Mouse (Mus musculus) intestine, embryonic 15.5 days (tissue): Measurements from ENCODE around the gene Spg7. TPM values are rescaled to one million over a fixed set of nuclear protein-coding genes. Genes with fewer than 3 reads are reported as not detected.
A peak's percentile ranks its signal among the peaks of the same experiment; 100 is the strongest.
"Not testable (repeated sequence)": the region's sequence is repeated elsewhere in the genome, so short reads cannot be mapped to it uniquely, and the experiment has no call there.

Experiments used
- ATAC-seq: fragments of 200-750 bp; cut with Nextera tagmentation; 2 replicates; pipeline ENCODE4 v1.8.0; 2017; ENCODE audit warnings: moderate TSS enrichment, moderate library complexity
- H3K27ac ChIP-seq: fragments of 300-500 bp; sonication (generic); 2 replicates; pipeline ENCODE4 v1.5.1; 2015; ENCODE audit warnings: mild to moderate bottlenecking, inconsistent platforms
- H3K27me3 ChIP-seq: fragments of 300-500 bp; sonication (generic); replicated peaks from 2 replicates; pipeline ENCODE4 v1.6.1; 2015; ENCODE audit warnings: inconsistent platforms
- H3K36me3 ChIP-seq: fragments of 300-500 bp; sonication (generic); 2 replicates; pipeline ENCODE4 v1.6.1; 2015; ENCODE audit warnings: inconsistent platforms
- H3K4me1 ChIP-seq: fragments of 300-500 bp; sonication (generic); replicated peaks from 2 replicates; pipeline ENCODE4 v1.6.1; 2015; ENCODE audit warnings: inconsistent platforms
- H3K4me2 ChIP-seq: fragments of 300-500 bp; sonication (generic); replicated peaks from 2 replicates; pipeline ENCODE4 v1.6.1; 2015; ENCODE audit warnings: mild to moderate bottlenecking, inconsistent platforms
- H3K4me3 ChIP-seq: fragments of 300-500 bp; sonication (generic); replicated peaks from 2 replicates; pipeline ENCODE4 v1.5.1; 2015; ENCODE audit warnings: inconsistent platforms
- H3K9ac ChIP-seq: fragments of 300-500 bp; sonication (generic); 2 replicates; pipeline ENCODE4 v1.6.1; 2015; ENCODE audit warnings: inconsistent platforms
- H3K9me3 ChIP-seq: fragments of 300-500 bp; sonication (generic); 2 replicates; pipeline ENCODE4 v1.6.1; 2016; ENCODE audit warnings: inconsistent platforms
- WGBS: fragments of 180-500 bp; shearing (Covaris S2); methylation state at CpG from one replicate; pipeline ENCODE4 v1.1.7; 2015; 5-methylcytosine and 5-hydroxymethylcytosine counted together
- polyA plus RNA-seq: library from polyadenylated mRNA; unstranded; fragments of >200 nt; fragmentation: Nextera tagmentation; extraction: Ambion mirVana; gene quantifications from 2 replicates; pipeline ENCODE4 v1.2.1, GENCODE M21; 2015

The Spg7 gene
- 51.7 and 52.5 TPM in 2 replicates for polyA plus RNA-seq

- ATAC-seq: no peak
- 67% methylated on average over 7 of the region's 7 CpGs for WGBS
- no peak within 1 kb of the TSS for H3K4me3 ChIP-seq
- H3K27ac ChIP-seq: no peak within 1 kb of the TSS
- no peaks in the 10 kb centered on the region for H3K27me3 ChIP-seq
- H3K4me2 ChIP-seq: no peak within 1 kb of the TSS
- peaks cover 17% of the 10 kb centered on the region for H3K4me1 ChIP-seq
- no peak within 1 kb of the TSS for H3K9ac ChIP-seq
- no peaks in the 10 kb centered on the region for H3K36me3 ChIP-seq
- H3K9me3 ChIP-seq: no peaks in the 10 kb centered on the region
These were observed at the start of gene Spg7 for GRCm38 (mm10) chr8:123062721-123063120. Gene Spg7, plus strand, starts transcription at chr8:123062942.

GRCm38 (mm10) chr8:123014429-123014828 is 48.3 kb upstream of the Spg7 start:
- Histone ChIP-seq H3K9me3 (no peaks in the 10 kb centered on the region), H3K4me3 (no peak overlapping the region), H3K4me1 (peaks cover 33% of the 10 kb centered on the region), H3K27me3 (no peaks in the 10 kb centered on the region), H3K36me3 (no peaks in the 10 kb centered on the region), H3K27ac (no peak overlapping the region), H3K4me2 (no peak overlapping the region), H3K9ac (no peak overlapping the region)
- no peak for ATAC-seq
- 73% methylated on average over 7 of the region's 7 CpGs for WGBS

GRCm38 (mm10) chr8:123015074-123015473 is 47.7 kb upstream of the Spg7 start:
- Histone ChIP-seq H3K27me3 (no peaks in the 10 kb centered on the region), H3K9ac (no peak overlapping the region), H3K4me3 (no peak overlapping the region), H3K9me3 (no peaks in the 10 kb centered on the region), H3K4me1 (peaks cover 34% of the 10 kb centered on the region), H3K27ac (no peak overlapping the region), H3K4me2 (no peak overlapping the region), H3K36me3 (no peaks in the 10 kb centered on the region)
- ATAC-seq: no peak
- 59% methylated on average over 3 of the region's 3 CpGs for WGBS

GRCm38 (mm10) chr8:123017143-123017542 is 45.6 kb upstream of the Spg7 start:
- no peaks in the 10 kb centered on the region for H3K9me3 ChIP-seq
- H3K4me2 ChIP-seq: no peak overlapping the region
- 57% methylated on average over 4 of the region's 4 CpGs for WGBS
- H3K36me3 ChIP-seq: no peaks in the 10 kb centered on the region
- H3K27me3 ChIP-seq: no peaks in the 10 kb centered on the region
- peak overlapping the region; percentile 51; the same call in 1 of the 2 replicates for H3K27ac ChIP-seq
- no peak overlapping the region for H3K9ac ChIP-seq
- no peak overlapping the region for H3K4me3 ChIP-seq
- H3K4me1 ChIP-seq: peaks cover 47% of the 10 kb centered on the region
- ATAC-seq: peak; percentile 30

- H3K9ac ChIP-seq: no peak overlapping the region
- H3K4me1 ChIP-seq: peaks cover 47% of the 10 kb centered on the region
These were observed 44.1 kb upstream of the Spg7 start for GRCm38 (mm10) chr8:123018484-123019164.

GRCm38 (mm10) chr8:123020084-123020483 is 42.7 kb upstream of the Spg7 start:
- no peaks in the 10 kb centered on the region for H3K9me3 ChIP-seq
- H3K9ac ChIP-seq: no peak overlapping the region
- H3K4me3 ChIP-seq: no peak overlapping the region
- WGBS: 58% methylated on average over 2 of the region's 2 CpGs
- no peaks in the 10 kb centered on the region for H3K27me3 ChIP-seq
- no peaks in the 10 kb centered on the region for H3K36me3 ChIP-seq
- peaks cover 45% of the 10 kb centered on the region for H3K4me1 ChIP-seq
- ATAC-seq: no peak
- no peak overlapping the region for H3K4me2 ChIP-seq
- H3K27ac ChIP-seq: no peak overlapping the region

More at GRCm38 (mm10) chr8:123018484-123019164, 44.1 kb upstream of the Spg7 start:
- no peak for ATAC-seq
- Histone ChIP-seq H3K4me2 (no peak overlapping the region), H3K9me3 (no peaks in the 10 kb centered on the region), H3K27ac (peak overlapping the region; percentile 51; the same call in 1 of the 2 replicates), H3K36me3 (no peaks in the 10 kb centered on the region), H3K4me3 (no peak overlapping the region), H3K27me3 (no peaks in the 10 kb centered on the region)
- WGBS: 58% methylated on average over 4 of the region's 4 CpGs

- H3K36me3 ChIP-seq: no peaks in the 10 kb centered on the region
- no peaks in the 10 kb centered on the region for H3K9me3 ChIP-seq
- no peak overlapping the region for H3K4me2 ChIP-seq
- H3K9ac ChIP-seq: no peak overlapping the region
- H3K4me3 ChIP-seq: no peak overlapping the region
- no peaks in the 10 kb centered on the region for H3K27me3 ChIP-seq
- 0 out of 2 replicates have a peak overlapping the region, but pooled peaks have one; percentile 14 for H3K27ac ChIP-seq
- ATAC-seq: no peak
- WGBS: 77% methylated on average over 2 of the region's 2 CpGs
- H3K4me1 ChIP-seq: peaks cover 41% of the 10 kb centered on the region
These were observed 41.9 kb upstream of the Spg7 start for GRCm38 (mm10) chr8:123020859-123021258.

- peak; percentile 77 for ATAC-seq
- Histone ChIP-seq H3K27me3 (no peaks in the 10 kb centered on the region), H3K27ac (peak overlapping the region; percentile 37; the same call in 1 of the 2 replicates)
These were observed 41.5 kb upstream of the Spg7 start for GRCm38 (mm10) chr8:123021259-123021658.

GRCm38 (mm10) chr8:123022727-123023126 is 40.0 kb upstream of the Spg7 start:
- Histone ChIP-seq H3K4me2 (no peak overlapping the region), H3K36me3 (no peaks in the 10 kb centered on the region), H3K4me1 (peaks cover 32% of the 10 kb centered on the region), H3K27ac (no peak overlapping the region), H3K27me3 (no peaks in the 10 kb centered on the region), H3K4me3 (no peak overlapping the region), H3K9ac (no peak overlapping the region), H3K9me3 (no peaks in the 10 kb centered on the region)
- 78% methylated on average over 3 of the region's 3 CpGs for WGBS
- ATAC-seq: no peak

More at GRCm38 (mm10) chr8:123021259-123021658, 41.5 kb upstream of the Spg7 start:
- H3K9ac ChIP-seq: no peak overlapping the region
- 49% methylated on average over 1 of the region's 1 CpGs for WGBS
- no peak overlapping the region for H3K4me2 ChIP-seq
- no peaks in the 10 kb centered on the region for H3K36me3 ChIP-seq
- no peaks in the 10 kb centered on the region for H3K9me3 ChIP-seq
- H3K4me1 ChIP-seq: peaks cover 39% of the 10 kb centered on the region
- H3K4me3 ChIP-seq: no peak overlapping the region

- no peak overlapping the region for H3K4me3 ChIP-seq
- 92% methylated on average over 2 of the region's 2 CpGs for WGBS
These were observed 38.5 kb upstream of the Spg7 start for GRCm38 (mm10) chr8:123024226-123024625.

GRCm38 (mm10) chr8:123025951-123026351 is 36.8 kb upstream of the Spg7 start:
- Histone ChIP-seq H3K4me2 (no peak overlapping the region), H3K36me3 (no peaks in the 10 kb centered on the region), H3K9me3 (no peaks in the 10 kb centered on the region), H3K27ac (no peak overlapping the region), H3K4me3 (no peak overlapping the region), H3K27me3 (no peaks in the 10 kb centered on the region), H3K9ac (no peak overlapping the region), H3K4me1 (peaks cover 14% of the 10 kb centered on the region)
- 77% methylated on average over 3 of the region's 3 CpGs for WGBS
- ATAC-seq: no peak

More at GRCm38 (mm10) chr8:123024226-123024625, 38.5 kb upstream of the Spg7 start:
- H3K27me3 ChIP-seq: no peaks in the 10 kb centered on the region
- no peaks in the 10 kb centered on the region for H3K9me3 ChIP-seq
- H3K27ac ChIP-seq: no peak overlapping the region
- no peak overlapping the region for H3K4me2 ChIP-seq
- H3K4me1 ChIP-seq: peaks cover 21% of the 10 kb centered on the region
- H3K9ac ChIP-seq: no peak overlapping the region
- H3K36me3 ChIP-seq: no peaks in the 10 kb centered on the region
- no peak for ATAC-seq

GRCm38 (mm10) chr8:123027786-123028185 is 35.0 kb upstream of the Spg7 start:
- H3K9me3 ChIP-seq: no peaks in the 10 kb centered on the region
- no peak for ATAC-seq
- H3K4me3 ChIP-seq: no peak overlapping the region
- H3K4me1 ChIP-seq: peaks cover 10% of the 10 kb centered on the region; the same call in 1 of the 2 replicates
- H3K27ac ChIP-seq: no peak overlapping the region
- H3K9ac ChIP-seq: no peak overlapping the region
- H3K27me3 ChIP-seq: no peaks in the 10 kb centered on the region
- no peaks in the 10 kb centered on the region for H3K36me3 ChIP-seq
- no peak overlapping the region for H3K4me2 ChIP-seq
- WGBS: 84% methylated on average over 8 of the region's 8 CpGs

- not testable (repeated sequence) for H3K4me2 ChIP-seq, H3K27ac ChIP-seq, H3K9me3 ChIP-seq, H3K4me3 ChIP-seq, H3K36me3 ChIP-seq, H3K9ac ChIP-seq, ATAC-seq, H3K27me3 ChIP-seq
- peaks cover 23% of the 10 kb centered on the region; the same call in 1 of the 2 replicates for H3K4me1 ChIP-seq
- WGBS: 82% methylated on average over 5 of the region's 5 CpGs
These were observed 32.7 kb upstream of the Spg7 start for GRCm38 (mm10) chr8:123030091-123030490.
